Mouse (Mus musculus): ENCODE results near the gene Kpna1. TPM values are rescaled to one million over a fixed set of nuclear protein-coding genes. Genes with fewer than 3 reads are reported as not detected.
"Not testable (repeated sequence)": the region's sequence is repeated elsewhere in the genome, so short reads cannot be mapped to it uniquely, and the experiment has no call there.

The Kpna1 gene
- polyA plus RNA-seq (2015; fragmentation: Nextera tagmentation; extraction: Ambion mirVana) = 37.2 and 41.6 TPM in 2 replicates

- H3K4me1 ChIP-seq; H3K9ac ChIP-seq; H3K36me3 ChIP-seq; H3K4me3 ChIP-seq; H3K27ac ChIP-seq; ATAC-seq (ENCODE audit: low FRiP score, low read depth); H3K27me3 ChIP-seq; H3K9me3 ChIP-seq; H3K4me2 ChIP-seq (replicated peaks): not testable (repeated sequence)
- 93% methylated on average over 1 of the region's 1 CpGs for WGBS
Observed at GRCm38 (mm10) chr16:35978450-35978849, at the start of gene Kpna1. Gene Kpna1, plus strand, starts transcription at chr16:35978750.

DNA sequence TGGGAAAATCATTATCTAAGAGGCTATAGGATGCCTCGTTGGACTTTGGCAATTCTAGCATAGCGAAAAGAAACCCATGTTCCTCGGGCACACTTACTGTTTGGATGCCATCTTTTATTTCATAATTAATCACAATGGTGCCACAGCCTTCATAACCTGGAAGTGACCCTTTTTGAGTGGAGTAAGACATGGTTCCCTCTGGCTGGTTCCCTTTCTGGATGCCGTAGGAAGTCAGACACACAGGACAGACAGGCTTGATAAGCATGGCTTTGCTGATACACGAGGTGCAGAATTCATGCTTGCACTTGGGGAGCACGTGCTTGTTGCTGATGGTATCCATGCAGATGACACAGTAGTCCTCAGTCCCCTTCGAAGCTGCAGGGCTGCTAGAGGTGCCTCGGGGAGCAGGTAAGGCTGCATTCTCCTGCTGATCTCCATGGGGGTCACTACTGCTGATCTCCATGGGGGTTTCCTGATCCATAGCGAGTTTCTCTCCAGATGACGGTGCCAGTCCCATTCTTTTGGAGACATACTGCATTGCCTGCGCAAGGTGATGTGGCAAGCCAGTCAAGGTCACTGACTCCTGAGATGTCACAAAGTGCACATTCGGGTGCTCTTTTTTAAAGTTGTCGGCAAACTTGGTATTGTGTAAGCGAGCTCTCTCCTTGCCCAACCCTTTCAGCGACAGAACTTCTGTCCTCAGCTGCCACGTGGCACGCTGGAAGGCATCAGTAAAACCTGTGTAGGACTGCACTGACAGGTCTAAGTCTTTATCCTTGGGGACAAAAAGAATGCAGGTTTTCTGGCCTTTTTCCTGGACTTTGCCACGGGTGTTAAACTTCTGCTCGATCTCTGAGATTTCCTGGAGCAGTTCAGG lies 46.1 kb upstream of the Kpna1 start:
- Histone ChIP-seq H3K4me2 (replicated peaks) (no peak overlapping the region), H3K9me3 (no peaks in the 10 kb centered on the region), H3K4me1 (no peaks in the 10 kb centered on the region), H3K27ac (no peak overlapping the region), H3K4me3 (no peak overlapping the region), H3K36me3 (no peaks in the 10 kb centered on the region), H3K9ac (no peak overlapping the region), H3K27me3 (no peaks in the 10 kb centered on the region)
- no peak for ATAC-seq (ENCODE audit: low FRiP score, low read depth)
- 86% methylated on average over 19 of the region's 19 CpGs for whole genome bisulfite sequencing

DNA sequence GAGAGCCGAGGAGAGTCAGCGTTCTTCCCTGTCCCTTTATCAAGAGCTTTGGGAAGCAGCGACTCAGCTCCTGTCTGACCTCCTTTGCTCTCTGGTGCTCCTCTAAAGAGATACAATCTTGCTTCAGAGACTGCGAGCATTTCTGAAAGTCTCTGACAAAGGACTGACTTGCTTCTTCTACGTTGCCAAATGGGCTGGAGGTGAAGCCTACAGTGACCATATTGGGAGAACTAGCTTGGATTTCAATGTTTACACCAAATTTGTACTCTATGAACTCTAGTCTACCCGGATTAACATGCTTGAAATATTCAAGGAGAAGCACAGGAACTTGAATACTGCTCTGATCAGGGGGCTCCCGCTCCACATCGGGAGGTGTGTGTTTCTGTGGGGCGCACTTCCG lies 45.4 kb upstream of the Kpna1 start:
- Histone ChIP-seq H3K9ac (no peak overlapping the region), H3K4me2 (replicated peaks) (no peak overlapping the region), H3K27me3 (no peaks in the 10 kb centered on the region), H3K9me3 (no peaks in the 10 kb centered on the region), H3K4me3 (no peak overlapping the region), H3K36me3 (no peaks in the 10 kb centered on the region), H3K4me1 (no peaks in the 10 kb centered on the region), H3K27ac (no peak overlapping the region)
- no peak for ATAC-seq (ENCODE audit: low FRiP score, low read depth)
- WGBS = 87% methylated on average over 10 of the region's 10 CpGs

- Histone ChIP-seq H3K9ac (peak within 1 kb of the TSS; percentile 76), H3K27ac (no peak within 1 kb of the TSS), H3K4me2 (replicated peaks) (peak within 1 kb of the TSS; percentile 83), H3K4me1 (peaks cover 7% of the 10 kb centered on the region), H3K27me3 (no peaks in the 10 kb centered on the region), H3K4me3 (peak within 1 kb of the TSS; percentile 55), H3K9me3 (no peaks in the 10 kb centered on the region), H3K36me3 (no peaks in the 10 kb centered on the region)
- peak; percentile 37 for ATAC-seq (ENCODE audit: low FRiP score, low read depth)
- WGBS = 1% methylated on average over 52 of the region's 52 CpGs
Observed at GRCm38 (mm10) chr16:35938211-35939151, 40.1 kb upstream of the Kpna1 start, which contains the start of the genes Parp9 and Dtx3l. Gene Parp9, plus strand, starts transcription at chr16:35938470. Gene Dtx3l, minus strand, starts transcription at chr16:35939151.

DNA sequence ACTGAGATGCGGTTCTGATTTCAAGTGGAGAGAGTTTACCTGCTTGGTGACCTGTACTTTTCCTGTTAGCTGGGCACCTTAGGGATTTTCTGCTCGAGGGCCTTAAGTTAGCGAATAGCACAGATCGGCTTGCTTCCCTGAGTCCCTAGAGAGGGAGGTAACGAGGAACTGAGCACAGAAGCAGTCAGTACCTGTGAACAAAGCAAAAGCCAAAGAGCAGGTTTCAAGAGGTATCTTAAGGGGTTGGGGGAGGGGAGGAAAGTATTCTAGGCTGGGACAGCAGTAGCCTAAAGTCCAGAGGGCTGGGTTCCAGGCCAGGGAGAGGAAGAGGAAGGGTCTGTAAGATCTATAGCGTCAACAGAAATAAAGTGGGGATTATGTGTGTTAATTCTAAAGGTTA lies 39.3 kb upstream of the Kpna1 start:
- peak overlapping the region; percentile 76 for H3K9ac ChIP-seq
- H3K9me3 ChIP-seq = no peaks in the 10 kb centered on the region
- peak overlapping the region; percentile 83 for H3K4me2 ChIP-seq (replicated peaks)
- ATAC-seq (ENCODE audit: low FRiP score, low read depth) = 0 out of 2 replicates have a peak, but pooled peaks have one; percentile 6
- H3K27ac ChIP-seq = no peak overlapping the region
- WGBS = 5% methylated on average over 6 of the region's 6 CpGs
- H3K36me3 ChIP-seq = no peaks in the 10 kb centered on the region
- H3K4me3 ChIP-seq = peak overlapping the region; percentile 55
- peaks cover 7% of the 10 kb centered on the region for H3K4me1 ChIP-seq
- H3K27me3 ChIP-seq = no peaks in the 10 kb centered on the region

- peak; percentile 55; the same call in 1 of the 2 replicates for ATAC-seq (ENCODE audit: low FRiP score, low read depth)
- Histone ChIP-seq H3K4me2 (replicated peaks) (peak overlapping the region; percentile 83), H3K9me3 (no peaks in the 10 kb centered on the region), H3K4me3 (peak overlapping the region; percentile 55), H3K36me3 (no peaks in the 10 kb centered on the region), H3K27me3 (no peaks in the 10 kb centered on the region), H3K4me1 (peaks cover 7% of the 10 kb centered on the region), H3K27ac (no peak overlapping the region), H3K9ac (no peak overlapping the region)
- 14% methylated on average over 9 of the region's 9 CpGs for WGBS
Observed at GRCm38 (mm10) chr16:35939690-35940089, 38.9 kb upstream of the Kpna1 start.

GRCm38 (mm10) chr16:35941382-35941781 lies 37.2 kb upstream of the Kpna1 start:
- no peaks in the 10 kb centered on the region for H3K9me3 ChIP-seq
- H3K4me3 ChIP-seq = no peak overlapping the region
- peaks cover 7% of the 10 kb centered on the region for H3K4me1 ChIP-seq
- no peak for ATAC-seq (ENCODE audit: low FRiP score, low read depth)
- H3K9ac ChIP-seq = no peak overlapping the region
- H3K4me2 ChIP-seq (replicated peaks) = no peak overlapping the region
- WGBS = 84% methylated on average over 7 of the region's 7 CpGs
- H3K27me3 ChIP-seq = no peaks in the 10 kb centered on the region
- no peak overlapping the region for H3K27ac ChIP-seq
- no peaks in the 10 kb centered on the region for H3K36me3 ChIP-seq

DNA sequence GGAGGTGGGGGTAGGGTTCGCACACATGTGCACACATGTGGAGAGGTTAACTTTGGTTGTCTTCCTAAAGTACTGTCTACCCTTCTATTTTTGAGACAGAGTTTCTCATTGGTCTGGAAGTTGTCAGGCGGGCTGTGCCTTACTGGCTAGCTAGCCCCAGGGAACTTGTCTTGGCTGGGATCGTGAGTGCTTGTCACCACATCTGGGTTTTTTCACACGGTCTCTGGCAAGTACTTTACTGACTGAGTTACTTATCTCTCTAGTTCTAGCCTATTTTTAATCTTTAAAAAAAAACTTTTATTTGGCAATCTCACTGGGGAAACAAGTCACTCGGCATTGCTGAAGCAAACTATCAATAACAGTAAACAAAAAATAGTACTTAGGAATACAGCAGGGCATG lies 29.3 kb upstream of the Kpna1 start:
- no peaks in the 10 kb centered on the region for H3K4me1 ChIP-seq
- 77% methylated on average over 5 of the region's 5 CpGs for WGBS
- no peak for ATAC-seq (ENCODE audit: low FRiP score, low read depth)

GRCm38 (mm10) chr16:35951216-35951615 lies 27.3 kb upstream of the Kpna1 start:
- Histone ChIP-seq H3K4me3 (no peak overlapping the region), H3K9me3 (no peaks in the 10 kb centered on the region), H3K4me2 (replicated peaks) (no peak overlapping the region), H3K4me1 (no peaks in the 10 kb centered on the region), H3K9ac (no peak overlapping the region), H3K27ac (no peak overlapping the region), H3K36me3 (no peaks in the 10 kb centered on the region), H3K27me3 (no peaks in the 10 kb centered on the region)
- 98% methylated on average over 3 of the region's 3 CpGs for WGBS
- ATAC-seq (ENCODE audit: low FRiP score, low read depth) = no peak

More for the DNA sequence above, 29.3 kb upstream of the Kpna1 start:
- H3K9ac ChIP-seq = no peak overlapping the region
- no peak overlapping the region for H3K27ac ChIP-seq
- no peaks in the 10 kb centered on the region for H3K9me3 ChIP-seq
- no peaks in the 10 kb centered on the region for H3K27me3 ChIP-seq
- no peak overlapping the region for H3K4me3 ChIP-seq
- no peaks in the 10 kb centered on the region for H3K36me3 ChIP-seq
- no peak overlapping the region for H3K4me2 ChIP-seq (replicated peaks)

DNA sequence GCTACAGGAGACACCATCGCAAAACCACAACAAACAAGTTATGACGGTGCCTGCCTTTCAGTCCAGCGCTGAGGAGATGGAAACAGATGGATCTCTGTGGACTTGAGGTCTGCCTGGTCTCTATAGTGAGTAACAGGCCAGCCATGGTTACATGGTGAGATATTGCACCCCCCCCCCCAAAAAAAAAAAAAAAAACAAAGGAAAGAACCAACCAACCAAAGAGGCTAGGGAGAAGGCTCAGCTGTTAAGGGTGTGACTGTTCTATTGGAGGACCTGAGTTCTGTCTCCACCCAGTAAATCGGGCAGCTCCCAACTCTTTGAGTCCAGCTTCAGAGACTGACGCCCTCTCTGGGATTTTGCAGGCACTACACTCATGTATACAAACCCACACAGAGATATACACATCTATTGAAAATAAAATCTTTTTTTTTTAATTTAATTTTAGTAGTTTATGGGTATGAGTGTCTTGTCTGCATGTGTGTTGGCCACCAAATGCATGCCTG lies 25.9 kb upstream of the Kpna1 start:
- Histone ChIP-seq H3K9ac (no peak overlapping the region), H3K27me3 (no peaks in the 10 kb centered on the region), H3K4me2 (replicated peaks) (no peak overlapping the region), H3K36me3 (no peaks in the 10 kb centered on the region), H3K4me1 (no peaks in the 10 kb centered on the region), H3K9me3 (no peaks in the 10 kb centered on the region), H3K27ac (no peak overlapping the region), H3K4me3 (no peak overlapping the region)
- 91% methylated on average over 5 of the region's 5 CpGs for WGBS
- no peak for ATAC-seq (ENCODE audit: low FRiP score, low read depth)

DNA sequence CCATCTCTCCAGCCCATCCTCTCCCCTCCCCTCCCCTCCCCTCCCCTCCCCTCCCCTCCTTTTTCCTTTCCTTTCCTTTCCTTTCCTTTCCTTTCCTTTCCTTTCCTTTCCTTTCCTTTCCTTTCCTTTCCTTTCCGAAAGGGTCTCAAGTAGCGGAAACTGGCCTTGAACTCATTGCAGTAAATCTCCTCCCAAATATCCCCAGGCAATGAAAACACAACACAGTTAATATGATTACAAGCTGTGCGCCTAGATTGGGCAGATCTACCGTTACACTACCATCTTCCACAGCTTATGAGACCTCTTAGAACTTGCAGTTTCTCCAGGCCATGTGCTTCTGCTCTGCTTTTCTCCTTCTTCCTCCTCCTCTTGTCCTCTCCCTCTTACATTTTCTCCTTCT lies 12.6 kb upstream of the Kpna1 start:
- WGBS = 41% methylated on average over 4 of the region's 4 CpGs
- not testable (repeated sequence) for H3K27ac ChIP-seq; H3K9ac ChIP-seq; H3K9me3 ChIP-seq; H3K4me2 ChIP-seq (replicated peaks); H3K4me1 ChIP-seq; ATAC-seq (ENCODE audit: low FRiP score, low read depth); H3K27me3 ChIP-seq; H3K36me3 ChIP-seq; H3K4me3 ChIP-seq
